Mouse (Mus musculus) kidney, embryonic 15.5 days (tissue): Measurements from ENCODE around the gene Ift46. TPM values are rescaled to one million over a fixed set of nuclear protein-coding genes. Genes with fewer than 3 reads are reported as not detected.

Experiments used
- ATAC-seq: fragments of 200-750 bp; cut with Nextera tagmentation; replicated peaks from 2 replicates; pipeline ENCODE4 v1.8.0; 2017; ENCODE audit warnings: moderate TSS enrichment; ENCODE audit not compliant: low FRiP score
- H3K27ac ChIP-seq: fragments of 300-500 bp; sonication (generic); 2 replicates; pipeline ENCODE4 v1.5.1; 2015; ENCODE audit warnings: mild to moderate bottlenecking, inconsistent platforms
- H3K27me3 ChIP-seq: fragments of 300-500 bp; sonication (generic); 2 replicates; pipeline ENCODE4 v1.6.1; 2015; ENCODE audit warnings: inconsistent platforms
- H3K36me3 ChIP-seq: fragments of 300-500 bp; sonication (generic); 2 replicates; pipeline ENCODE4 v1.6.1; 2015; ENCODE audit warnings: inconsistent platforms
- H3K4me1 ChIP-seq: fragments of 300-500 bp; sonication (generic); 2 replicates; pipeline ENCODE4 v1.6.1; 2015; ENCODE audit warnings: inconsistent platforms
- H3K4me2 ChIP-seq: fragments of 300-500 bp; sonication (generic); 2 replicates; pipeline ENCODE4 v1.6.1; 2015; ENCODE audit warnings: moderate library complexity, mild to moderate bottlenecking, inconsistent platforms
- H3K4me3 ChIP-seq: fragments of 300-500 bp; sonication (generic); replicated peaks from 2 replicates; pipeline ENCODE4 v1.5.1; 2015; ENCODE audit warnings: mild to moderate bottlenecking, inconsistent platforms
- H3K9ac ChIP-seq: fragments of 300-500 bp; sonication (generic); 2 replicates; pipeline ENCODE4 v1.6.1; 2015; ENCODE audit warnings: mild to moderate bottlenecking, inconsistent platforms
- H3K9me3 ChIP-seq: fragments of 300-500 bp; sonication (generic); replicated peaks from 2 replicates; pipeline ENCODE4 v1.6.1; 2016; ENCODE audit warnings: inconsistent platforms
- WGBS: fragments of 180-500 bp; shearing (Covaris S2); methylation state at CpG from one replicate; pipeline ENCODE4 v1.1.7; 2015; ENCODE audit warnings: mixed read lengths; 5-methylcytosine and 5-hydroxymethylcytosine counted together
- polyA plus RNA-seq: library from polyadenylated mRNA; unstranded; fragments of >200 nt; fragmentation: Nextera tagmentation; extraction: Ambion mirVana; gene quantifications from 2 replicates; pipeline ENCODE4 v1.2.1, GENCODE M21; 2015

The Ift46 gene
- polyA plus RNA-seq, 1 experiment from 2014 or later = 105 TPM

GRCm38 (mm10) chr9:44724665-44725064 is 43.0 kb upstream of the Ift46 start:
- H3K4me2 ChIP-seq = no peak overlapping the region
- 0 out of 2 replicates have a peak overlapping the region, but pooled peaks have one; percentile 37 for H3K27ac ChIP-seq
- peaks cover 24% of the 10 kb centered on the region for H3K36me3 ChIP-seq
- H3K27me3 ChIP-seq = no peaks in the 10 kb centered on the region
- peaks cover 82% of the 10 kb centered on the region for H3K4me1 ChIP-seq
- no peaks in the 10 kb centered on the region for H3K9me3 ChIP-seq
- no peak overlapping the region for H3K4me3 ChIP-seq
- H3K9ac ChIP-seq = no peak overlapping the region
- 51% methylated on average over 2 of the region's 2 CpGs for WGBS
- ATAC-seq = no peak

- peak; percentile 61 for ATAC-seq
- Histone ChIP-seq H3K4me3 (0 out of 2 replicates have a peak overlapping the region, but pooled peaks have one; percentile 2), H3K27ac (peak overlapping the region; percentile 75), H3K27me3 (no peaks in the 10 kb centered on the region), H3K9ac (0 out of 2 replicates have a peak overlapping the region, but pooled peaks have one; percentile 4), H3K4me1 (peaks cover 64% of the 10 kb centered on the region), H3K4me2 (peak overlapping the region; percentile 30; the same call in 1 of the 2 replicates), H3K36me3 (peaks cover 24% of the 10 kb centered on the region), H3K9me3 (no peaks in the 10 kb centered on the region)
- 45% methylated on average over 10 of the region's 10 CpGs for WGBS
Observed at GRCm38 (mm10) chr9:44726431-44727146, 41.1 kb upstream of the Ift46 start.

- Histone ChIP-seq H3K36me3 (peaks cover 24% of the 10 kb centered on the region), H3K9me3 (no peaks in the 10 kb centered on the region), H3K9ac (no peak overlapping the region), H3K4me2 (no peak overlapping the region), H3K27ac (peak overlapping the region; percentile 75), H3K4me3 (no peak overlapping the region), H3K4me1 (peaks cover 63% of the 10 kb centered on the region), H3K27me3 (no peaks in the 10 kb centered on the region)
- WGBS = 53% methylated on average over 5 of the region's 5 CpGs
- ATAC-seq = no peak
Observed at GRCm38 (mm10) chr9:44727441-44727840, 40.3 kb upstream of the Ift46 start.

- Histone ChIP-seq H3K9me3 (no peaks in the 10 kb centered on the region), H3K4me3 (no peak overlapping the region), H3K36me3 (no peaks in the 10 kb centered on the region), H3K27ac (no peak overlapping the region), H3K4me1 (peaks cover 63% of the 10 kb centered on the region), H3K27me3 (no peaks in the 10 kb centered on the region), H3K9ac (no peak overlapping the region), H3K4me2 (peak overlapping the region; percentile 99)
- ATAC-seq = no peak
- 78% methylated on average over 5 of the region's 5 CpGs for WGBS
Observed at GRCm38 (mm10) chr9:44732130-44732549, 35.6 kb upstream of the Ift46 start.

- 56% methylated on average over 12 of the region's 12 CpGs for WGBS
- H3K4me3 ChIP-seq = peak overlapping the region; percentile 73
- no peaks in the 10 kb centered on the region for H3K9me3 ChIP-seq
- no peaks in the 10 kb centered on the region for H3K27me3 ChIP-seq
- no peaks in the 10 kb centered on the region for H3K36me3 ChIP-seq
- peak overlapping the region; percentile 64 for H3K9ac ChIP-seq
- ATAC-seq = no peak
- H3K4me2 ChIP-seq = peak overlapping the region; percentile 99
- H3K4me1 ChIP-seq = peaks cover 62% of the 10 kb centered on the region
- H3K27ac ChIP-seq = peak overlapping the region; percentile 93
Observed at GRCm38 (mm10) chr9:44732921-44733530, 34.7 kb upstream of the Ift46 start.

- peak overlapping the region; percentile 64 for H3K9ac ChIP-seq
- H3K27me3 ChIP-seq = no peaks in the 10 kb centered on the region
- 1% methylated on average over 79 of the region's 79 CpGs for WGBS
- H3K4me2 ChIP-seq = peak overlapping the region; percentile 99
- peak; percentile 31 for ATAC-seq
- H3K4me3 ChIP-seq = peak overlapping the region; percentile 73
- H3K9me3 ChIP-seq = no peaks in the 10 kb centered on the region
- H3K4me1 ChIP-seq = peaks cover 58% of the 10 kb centered on the region
- H3K27ac ChIP-seq = peak overlapping the region; percentile 93
- no peaks in the 10 kb centered on the region for H3K36me3 ChIP-seq
Observed at GRCm38 (mm10) chr9:44733671-44734523, 33.8 kb upstream of the Ift46 start.

GRCm38 (mm10) chr9:44734524-44735494 is 32.9 kb upstream of the Ift46 start, which contains the start of gene Phldb1:
Gene Phldb1, minus strand, starts transcription at chr9:44735198.
- under 1% methylated on average over 47 of the region's 47 CpGs for WGBS

GRCm38 (mm10) chr9:44735886-44736285 is 31.8 kb upstream of the Ift46 start:
- no peak for ATAC-seq
- H3K4me3 ChIP-seq = no peak overlapping the region
- H3K27me3 ChIP-seq = no peaks in the 10 kb centered on the region
- peaks cover 3% of the 10 kb centered on the region; the same call in 1 of the 2 replicates for H3K36me3 ChIP-seq
- no peaks in the 10 kb centered on the region for H3K9me3 ChIP-seq
- 68% methylated on average over 6 of the region's 6 CpGs for WGBS
- peaks cover 58% of the 10 kb centered on the region for H3K4me1 ChIP-seq
- no peak overlapping the region for H3K9ac ChIP-seq
- H3K4me2 ChIP-seq = peak overlapping the region; percentile 99
- H3K27ac ChIP-seq = peak overlapping the region; percentile 93

More at GRCm38 (mm10) chr9:44734524-44735494, 32.9 kb upstream of the Ift46 start, which contains the start of gene Phldb1:
- peak within 1 kb of the TSS; percentile 99 for H3K4me2 ChIP-seq
- H3K27me3 ChIP-seq = no peaks in the 10 kb centered on the region
- H3K9me3 ChIP-seq = no peaks in the 10 kb centered on the region
- H3K27ac ChIP-seq = peak within 1 kb of the TSS; percentile 93
- peak; percentile 86 for ATAC-seq
- H3K4me3 ChIP-seq = peak within 1 kb of the TSS; percentile 73
- no peaks in the 10 kb centered on the region for H3K36me3 ChIP-seq
- peaks cover 58% of the 10 kb centered on the region for H3K4me1 ChIP-seq
- peak within 1 kb of the TSS; percentile 64 for H3K9ac ChIP-seq

- H3K36me3 ChIP-seq = peaks cover 7% of the 10 kb centered on the region
- H3K4me3 ChIP-seq = no peak overlapping the region
- H3K9me3 ChIP-seq = no peaks in the 10 kb centered on the region
- H3K4me2 ChIP-seq = peak overlapping the region; percentile 99
- no peaks in the 10 kb centered on the region for H3K27me3 ChIP-seq
- ATAC-seq = 0 out of 2 replicates have a peak, but pooled peaks have one; percentile 23
- peaks cover 58% of the 10 kb centered on the region for H3K4me1 ChIP-seq
- 62% methylated on average over 2 of the region's 2 CpGs for WGBS
- H3K27ac ChIP-seq = peak overlapping the region; percentile 93
- H3K9ac ChIP-seq = no peak overlapping the region
Observed at GRCm38 (mm10) chr9:44736301-44736700, 31.4 kb upstream of the Ift46 start.

GRCm38 (mm10) chr9:44737240-44737949 is 30.3 kb upstream of the Ift46 start:
- no peak overlapping the region for H3K4me3 ChIP-seq
- H3K36me3 ChIP-seq = peaks cover 15% of the 10 kb centered on the region
- no peaks in the 10 kb centered on the region for H3K9me3 ChIP-seq
- ATAC-seq = no peak
- 18% methylated on average over 8 of the region's 8 CpGs for WGBS
- peak overlapping the region; percentile 39 for H3K4me2 ChIP-seq
- no peaks in the 10 kb centered on the region for H3K27me3 ChIP-seq
- H3K4me1 ChIP-seq = peaks cover 53% of the 10 kb centered on the region
- no peak overlapping the region for H3K9ac ChIP-seq
- peak overlapping the region; percentile 93 for H3K27ac ChIP-seq
